Mouse (Mus musculus) macrophage (primary cell): Measurements from ENCODE around the gene Heyl. TPM values are rescaled to one million over a fixed set of nuclear protein-coding genes. Genes with fewer than 3 reads are reported as not detected.

Source experiments
- H3K27ac ChIP-seq: fragments of 350-480 bp; formaldehyde crosslinking; 2 replicates; pipeline ENCODE4 v1.9.0; 2021
- H3K36me3 ChIP-seq: fragments of 350-480 bp; formaldehyde crosslinking; 2 replicates; pipeline ENCODE4 v1.9.0; 2021; ENCODE audit errors: inconsistent target
- H3K4me3 ChIP-seq: fragments of 350-480 bp; formaldehyde crosslinking; 2 replicates; pipeline ENCODE4 v1.9.0; 2021; ENCODE audit errors: inconsistent target
- H3K79me2 ChIP-seq: fragments of 350-480 bp; formaldehyde crosslinking; 2 replicates; pipeline ENCODE4 v1.9.0; 2021; ENCODE audit errors: inconsistent target
- WGBS: methylation state at CpG from one replicate; pipeline ENCODE4 v1.1.7; 2026; ENCODE audit warnings: inconsistent platforms; ENCODE audit not compliant: missing documents; 5-methylcytosine and 5-hydroxymethylcytosine counted together
- polyA plus RNA-seq: library from polyadenylated mRNA; stranded (reverse); fragments of 250-400 nt; gene quantifications from 3 replicates; pipeline ENCODE4 v1.2.4, GENCODE M21; 2018; ENCODE audit warnings: inconsistent platforms
- total RNA-seq, 78 experiments: library from RNA; depleted of rRNA; stranded (reverse); fragments of 250-400 nt; gene quantifications; 1 replicate in 9 of 78; 2 replicates in 24 of 78; 3 replicates in 43 of 78; 4 replicates in 2 of 78; pipeline ENCODE4 v1.2.4; 2018; ENCODE audit warnings: inconsistent platforms in 56 of 78

Heyl gene
- not detected for total RNA-seq (2018; cell fraction: chromatin; rRNA removed)
- total RNA-seq (2018; cell fraction: cytosol; rRNA removed): not detected
- not detected for total RNA-seq (2018; cell fraction: nucleus; rRNA removed)
- not detected in 3 replicates for polyA plus RNA-seq

- Histone ChIP-seq H3K36me3 (no peaks in the 10 kb centered on the region), H3K27ac (no peak within 1 kb of the TSS), H3K79me2 (no peaks in the 10 kb centered on the region), H3K4me3 (no peak within 1 kb of the TSS)
- 3% methylated on average over 41 of the region's 52 CpGs for WGBS
Measured at GRCm38 (mm10) chr4:123233492-123234084, at the start of gene Heyl. Gene Heyl (plus strand): TSS chr4:123233556.

- Histone ChIP-seq H3K27ac (no peak overlapping the region), H3K36me3 (no peaks in the 10 kb centered on the region), H3K79me2 (no peaks in the 10 kb centered on the region), H3K4me3 (no peak overlapping the region)
- 58% methylated on average over 3 of the region's 3 CpGs for WGBS
Measured at GRCm38 (mm10) chr4:123184816-123185215, 48.5 kb upstream of the Heyl start.

GRCm38 (mm10) chr4:123192336-123192735 lies 41.0 kb upstream of the Heyl start:
- Histone ChIP-seq H3K27ac (no peak overlapping the region), H3K4me3 (no peak overlapping the region), H3K36me3 (no peaks in the 10 kb centered on the region), H3K79me2 (no peaks in the 10 kb centered on the region)
- 81% methylated on average over 11 of the region's 11 CpGs for WGBS

GRCm38 (mm10) chr4:123193791-123194190 lies 39.6 kb upstream of the Heyl start:
- H3K79me2 ChIP-seq: no peaks in the 10 kb centered on the region
- WGBS: 90% methylated on average over 11 of the region's 11 CpGs
- no peak overlapping the region for H3K27ac ChIP-seq
- H3K36me3 ChIP-seq: no peaks in the 10 kb centered on the region
- no peak overlapping the region for H3K4me3 ChIP-seq

GRCm38 (mm10) chr4:123196695-123197094 lies 36.7 kb upstream of the Heyl start:
- Histone ChIP-seq H3K36me3 (no peaks in the 10 kb centered on the region), H3K4me3 (no peak overlapping the region), H3K27ac (no peak overlapping the region), H3K79me2 (no peaks in the 10 kb centered on the region)
- WGBS: 45% methylated on average over 6 of the region's 6 CpGs

- no peaks in the 10 kb centered on the region for H3K36me3 ChIP-seq
- 7% methylated on average over 15 of the region's 15 CpGs for WGBS
- no peak overlapping the region for H3K4me3 ChIP-seq
- no peaks in the 10 kb centered on the region for H3K79me2 ChIP-seq
- H3K27ac ChIP-seq: no peak overlapping the region
Measured at GRCm38 (mm10) chr4:123200771-123201185, 32.6 kb upstream of the Heyl start.

- H3K27ac ChIP-seq: no peak within 1 kb of the TSS
- H3K4me3 ChIP-seq: no peak within 1 kb of the TSS
- H3K36me3 ChIP-seq: no peaks in the 10 kb centered on the region
- WGBS: 12% methylated on average over 50 of the region's 58 CpGs
- H3K79me2 ChIP-seq: no peaks in the 10 kb centered on the region
Measured at GRCm38 (mm10) chr4:123201186-123202093, 31.9 kb upstream of the Heyl start, which contains the start of gene Nt5c1a. Gene Nt5c1a (plus strand): TSS chr4:123201504.

GRCm38 (mm10) chr4:123202094-123202420 lies 31.3 kb upstream of the Heyl start:
- no peaks in the 10 kb centered on the region for H3K36me3 ChIP-seq
- WGBS: 45% methylated on average over 8 of the region's 8 CpGs
- H3K27ac ChIP-seq: no peak overlapping the region
- H3K4me3 ChIP-seq: no peak overlapping the region
- H3K79me2 ChIP-seq: no peaks in the 10 kb centered on the region

GRCm38 (mm10) chr4:123207337-123207736 lies 26.0 kb upstream of the Heyl start:
- WGBS: 18% methylated on average over 5 of the region's 5 CpGs
- Histone ChIP-seq H3K79me2 (no peaks in the 10 kb centered on the region), H3K36me3 (no peaks in the 10 kb centered on the region), H3K4me3 (no peak overlapping the region), H3K27ac (no peak overlapping the region)

- Histone ChIP-seq H3K79me2 (no peaks in the 10 kb centered on the region), H3K36me3 (no peaks in the 10 kb centered on the region), H3K4me3 (no peak overlapping the region), H3K27ac (no peak overlapping the region)
- WGBS: 64% methylated on average over 7 of the region's 8 CpGs
Measured at GRCm38 (mm10) chr4:123210996-123211395, 22.4 kb upstream of the Heyl start.

- H3K27ac ChIP-seq: no peak overlapping the region
- H3K79me2 ChIP-seq: no peaks in the 10 kb centered on the region
- no peaks in the 10 kb centered on the region for H3K36me3 ChIP-seq
- H3K4me3 ChIP-seq: no peak overlapping the region
- 79% methylated on average over 5 of the region's 5 CpGs for WGBS
Measured at GRCm38 (mm10) chr4:123211453-123211852, 21.9 kb upstream of the Heyl start.

GRCm38 (mm10) chr4:123212330-123212729 lies 21.0 kb upstream of the Heyl start:
- 66% methylated on average over 2 of the region's 2 CpGs for WGBS
- H3K4me3 ChIP-seq: no peak overlapping the region
- no peaks in the 10 kb centered on the region for H3K36me3 ChIP-seq
- no peaks in the 10 kb centered on the region for H3K79me2 ChIP-seq
- no peak overlapping the region for H3K27ac ChIP-seq

GRCm38 (mm10) chr4:123213975-123214374 lies 19.4 kb upstream of the Heyl start:
- no peaks in the 10 kb centered on the region for H3K79me2 ChIP-seq
- no peak overlapping the region for H3K27ac ChIP-seq
- 92% methylated on average over 9 of the region's 9 CpGs for WGBS
- H3K36me3 ChIP-seq: no peaks in the 10 kb centered on the region
- H3K4me3 ChIP-seq: no peak overlapping the region

- H3K27ac ChIP-seq: no peak overlapping the region
- WGBS: 87% methylated on average over 1 of the region's 1 CpGs
- no peaks in the 10 kb centered on the region for H3K79me2 ChIP-seq
- H3K36me3 ChIP-seq: no peaks in the 10 kb centered on the region
- no peak overlapping the region for H3K4me3 ChIP-seq
Measured at GRCm38 (mm10) chr4:123215367-123215766, 18.0 kb upstream of the Heyl start.

GRCm38 (mm10) chr4:123216782-123217181 lies 16.6 kb upstream of the Heyl start:
- H3K36me3 ChIP-seq: no peaks in the 10 kb centered on the region
- H3K4me3 ChIP-seq: no peak overlapping the region
- no peaks in the 10 kb centered on the region for H3K79me2 ChIP-seq
- H3K27ac ChIP-seq: no peak overlapping the region
- WGBS: 0% methylated on average over 1 of the region's 1 CpGs
